Mouse (Mus musculus): ENCODE data around the gene Zfpl1. TPM values are rescaled to one million over a fixed set of nuclear protein-coding genes. Genes with fewer than 3 reads are reported as not detected.

The Zfpl1 gene
- total and polyA plus RNA-seq, 2 experiments from 2014 or later = 36.1 to 55.5 TPM

GRCm38 (mm10) chr19:6061641-6062302 is 23.0 kb downstream of the Zfpl1 start:
- under 1% methylated on average over 44 of the region's 44 CpGs for WGBS
- TF ChIP-seq EP300 (IDR thresholded peaks at IDR 0.05; ENCODE audit: low read depth) = no peak
- TF ChIP-seq CTCF (IDR thresholded peaks at IDR 0.05; ENCODE audit: low read depth) = no peak
- ATAC-seq (ENCODE audit: insufficient read depth, low read depth) = peak; percentile 5; the same call in 1 of the 2 replicates
- peak overlapping the region; percentile 84 for H3K9ac ChIP-seq (replicated peaks; ENCODE audit: low read depth, low read length)
- peak overlapping the region; percentile 92 for H3K4me2 ChIP-seq (ENCODE audit: low read depth, low read length)
- peak; percentile 28 for DNase-seq (ENCODE audit: low spot score)
- no peaks in the 10 kb centered on the region for H3K9me3 ChIP-seq (replicated peaks; ENCODE audit: control insufficient read depth, low read length)
- H3K4me3 ChIP-seq (ENCODE audit: low read depth, low read length) = peak overlapping the region; percentile 78
- no peaks in the 10 kb centered on the region for H3K27me3 ChIP-seq (ENCODE audit: control insufficient read depth, insufficient read depth, low read length)
- peaks cover 12% of the 10 kb centered on the region for H3K36me3 ChIP-seq (replicated peaks; ENCODE audit: control insufficient read depth, insufficient read depth, low read length)
- H3K4me1 ChIP-seq (ENCODE audit: control insufficient read depth, insufficient read depth) = peaks cover 34% of the 10 kb centered on the region
- H3K27ac ChIP-seq (ENCODE audit: low read depth) = peak overlapping the region; percentile 89

GRCm38 (mm10) chr19:6061021-6061533 is 23.7 kb downstream of the Zfpl1 start, which contains the start of gene Znhit2:
Gene Znhit2, plus strand, starts transcription at chr19:6061192.
- no peaks in the 10 kb centered on the region for H3K27me3 ChIP-seq (ENCODE audit: control insufficient read depth, insufficient read depth, low read length)
- peak within 1 kb of the TSS; percentile 92 for H3K4me2 ChIP-seq (ENCODE audit: low read depth, low read length)
- peak; percentile 80 for ATAC-seq (ENCODE audit: insufficient read depth, low read depth)
- H3K9me3 ChIP-seq (replicated peaks; ENCODE audit: control insufficient read depth, low read length) = no peaks in the 10 kb centered on the region
- H3K36me3 ChIP-seq (replicated peaks; ENCODE audit: control insufficient read depth, insufficient read depth, low read length) = peaks cover 12% of the 10 kb centered on the region
- peak; percentile 96 for DNase-seq (ENCODE audit: low spot score)
- peak within 1 kb of the TSS; percentile 78 for H3K4me3 ChIP-seq (ENCODE audit: low read depth, low read length)
- WGBS = under 1% methylated on average over 52 of the region's 58 CpGs
- peaks cover 36% of the 10 kb centered on the region for H3K4me1 ChIP-seq (ENCODE audit: control insufficient read depth, insufficient read depth)
- H3K27ac ChIP-seq (ENCODE audit: low read depth) = peak within 1 kb of the TSS; percentile 89
- TF ChIP-seq EP300 (IDR thresholded peaks at IDR 0.05; ENCODE audit: low read depth) (0 out of 2 replicates have a peak, but pooled peaks have one; percentile 29), CTCF (IDR thresholded peaks at IDR 0.05; ENCODE audit: low read depth) (no peak)
- H3K9ac ChIP-seq (replicated peaks; ENCODE audit: low read depth, low read length) = peak within 1 kb of the TSS; percentile 84

DNA sequence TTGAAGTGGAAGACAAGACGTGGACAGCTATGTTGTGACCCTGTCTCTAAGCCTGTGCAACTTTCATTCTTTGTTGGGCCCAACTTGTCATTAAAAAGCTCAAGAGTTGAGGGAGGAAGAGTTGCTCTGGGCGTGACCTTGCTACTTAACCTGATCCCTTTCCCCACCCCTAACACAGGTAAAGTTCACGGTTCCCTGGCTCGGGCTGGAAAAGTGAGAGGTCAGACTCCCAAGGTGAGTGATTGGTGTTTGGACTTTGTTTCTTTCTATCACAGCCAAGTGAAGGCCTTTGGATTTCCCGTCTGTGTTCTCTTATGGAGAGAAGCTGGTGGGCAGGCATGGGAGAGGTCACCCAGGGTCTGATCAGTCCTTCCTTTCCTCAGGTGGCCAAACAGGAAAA is 25.8 kb downstream of the Zfpl1 start:
- WGBS = 81% methylated on average over 5 of the region's 5 CpGs
- H3K9ac ChIP-seq (replicated peaks; ENCODE audit: low read depth, low read length) = peak overlapping the region; percentile 85; the same call in 1 of the 2 replicates
- H3K4me3 ChIP-seq (ENCODE audit: low read depth, low read length) = peak overlapping the region; percentile 90

GRCm38 (mm10) chr19:6058513-6058912 is 26.2 kb downstream of the Zfpl1 start:
- H3K4me1 ChIP-seq (ENCODE audit: control insufficient read depth, insufficient read depth) = peaks cover 36% of the 10 kb centered on the region
- H3K27ac ChIP-seq (ENCODE audit: low read depth) = peak overlapping the region; percentile 84
- TF ChIP-seq CTCF (IDR thresholded peaks at IDR 0.05; ENCODE audit: low read depth) (no peak), EP300 (IDR thresholded peaks at IDR 0.05; ENCODE audit: low read depth) (no peak)
- ATAC-seq (ENCODE audit: insufficient read depth, low read depth) (no peak), DNase-seq (ENCODE audit: low spot score) (no peak)
- peak overlapping the region; percentile 90 for H3K4me3 ChIP-seq (ENCODE audit: low read depth, low read length)
- peak overlapping the region; percentile 85 for H3K9ac ChIP-seq (replicated peaks; ENCODE audit: low read depth, low read length)
- peaks cover 34% of the 10 kb centered on the region for H3K36me3 ChIP-seq (replicated peaks; ENCODE audit: control insufficient read depth, insufficient read depth, low read length)
- no peaks in the 10 kb centered on the region for H3K9me3 ChIP-seq (replicated peaks; ENCODE audit: control insufficient read depth, low read length)
- 26% methylated on average over 5 of the region's 5 CpGs for WGBS
- H3K4me2 ChIP-seq (ENCODE audit: low read depth, low read length) = peak overlapping the region; percentile 79
- H3K27me3 ChIP-seq (ENCODE audit: control insufficient read depth, insufficient read depth, low read length) = no peaks in the 10 kb centered on the region

More for the DNA sequence above, 25.8 kb downstream of the Zfpl1 start:
- no peaks in the 10 kb centered on the region for H3K9me3 ChIP-seq (replicated peaks; ENCODE audit: control insufficient read depth, low read length)
- TF ChIP-seq EP300 (IDR thresholded peaks at IDR 0.05; ENCODE audit: low read depth) = no peak
- no peak for TF ChIP-seq CTCF (IDR thresholded peaks at IDR 0.05; ENCODE audit: low read depth)
- H3K4me1 ChIP-seq (ENCODE audit: control insufficient read depth, insufficient read depth) = peaks cover 36% of the 10 kb centered on the region
- no peak for ATAC-seq (ENCODE audit: insufficient read depth, low read depth)
- peak overlapping the region; percentile 79 for H3K4me2 ChIP-seq (ENCODE audit: low read depth, low read length)
- H3K36me3 ChIP-seq (replicated peaks; ENCODE audit: control insufficient read depth, insufficient read depth, low read length) = peaks cover 30% of the 10 kb centered on the region
- no peak overlapping the region; the same call in 1 of the 2 replicates for H3K27ac ChIP-seq (ENCODE audit: low read depth)
- no peak for DNase-seq (ENCODE audit: low spot score)
- no peaks in the 10 kb centered on the region for H3K27me3 ChIP-seq (ENCODE audit: control insufficient read depth, insufficient read depth, low read length)

GRCm38 (mm10) chr19:6057313-6058096 is 27.3 kb downstream of the Zfpl1 start, which contains the start of the genes Mrpl49 and Fau:
Gene Mrpl49, minus strand, starts transcription at chr19:6057785.
Gene Fau, plus strand, starts transcription at chr19:6057844.
- ATAC-seq (ENCODE audit: insufficient read depth, low read depth) = peak; percentile 90
- peak within 1 kb of the TSS; percentile 85 for H3K9ac ChIP-seq (replicated peaks; ENCODE audit: low read depth, low read length)
- TF ChIP-seq CTCF (IDR thresholded peaks at IDR 0.05; ENCODE audit: low read depth) (no peak), EP300 (IDR thresholded peaks at IDR 0.05; ENCODE audit: low read depth) (no peak)
- under 1% methylated on average over 56 of the region's 63 CpGs for WGBS
- no peaks in the 10 kb centered on the region for H3K9me3 ChIP-seq (replicated peaks; ENCODE audit: control insufficient read depth, low read length)
- H3K36me3 ChIP-seq (replicated peaks; ENCODE audit: control insufficient read depth, insufficient read depth, low read length) = peaks cover 44% of the 10 kb centered on the region
- peak within 1 kb of the TSS; percentile 84 for H3K27ac ChIP-seq (ENCODE audit: low read depth)
- peak; percentile 97 for DNase-seq (ENCODE audit: low spot score)
- peak within 1 kb of the TSS; percentile 90 for H3K4me3 ChIP-seq (ENCODE audit: low read depth, low read length)
- no peaks in the 10 kb centered on the region for H3K27me3 ChIP-seq (ENCODE audit: control insufficient read depth, insufficient read depth, low read length)
- H3K4me2 ChIP-seq (ENCODE audit: low read depth, low read length) = peak within 1 kb of the TSS; percentile 88
- peaks cover 31% of the 10 kb centered on the region for H3K4me1 ChIP-seq (ENCODE audit: control insufficient read depth, insufficient read depth)

All from heart, postnatal 0 days (tissue).